Mouse (Mus musculus): ENCODE data around the gene BC100530. TPM values are rescaled to one million over a fixed set of nuclear protein-coding genes. Genes with fewer than 3 reads are reported as not detected.

Gene BC100530
- not detected in 2 replicates for polyA plus RNA-seq (2012; rRNA removed)

DNA sequence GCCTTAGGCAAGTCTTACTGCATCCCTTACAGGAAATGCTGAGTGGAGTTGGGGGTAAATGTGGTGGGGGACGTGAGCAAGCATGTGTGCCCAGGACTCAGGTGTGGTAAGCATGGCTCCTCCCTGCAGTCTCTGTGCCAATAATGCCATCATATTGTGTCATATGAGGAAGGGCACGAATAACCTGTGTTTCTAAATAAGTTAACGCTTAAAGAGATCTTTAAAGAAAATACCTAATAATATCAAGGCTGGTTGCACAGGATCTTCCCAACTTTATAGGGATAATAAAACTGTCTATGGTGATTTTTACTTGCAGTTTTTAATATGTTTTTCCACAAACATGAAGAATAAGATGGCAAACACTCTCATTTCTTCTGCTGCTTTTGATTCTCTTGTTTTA lies at the start of gene BC100530:
BC100530 (minus strand) TSS at position 101 of the 400 bp plus-strand sequence.

DNA sequence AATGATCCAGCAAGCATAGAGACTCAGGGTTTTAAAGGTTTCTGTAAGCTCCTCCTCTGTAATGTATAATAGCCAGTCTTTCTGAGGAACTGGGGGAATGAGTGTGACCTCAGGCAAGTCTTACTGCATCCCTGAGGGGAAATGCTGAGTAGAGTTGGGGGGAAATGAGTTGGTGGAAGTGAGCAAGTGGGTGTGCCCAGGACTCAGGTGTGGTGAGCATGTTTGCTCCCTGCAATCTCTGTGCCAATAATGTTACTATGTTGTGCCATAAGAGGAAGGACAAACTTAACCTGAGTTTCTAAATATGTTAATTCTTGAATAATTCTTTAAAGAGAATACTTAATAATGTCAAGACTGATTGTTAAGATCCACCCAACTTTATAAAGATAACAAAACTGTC lies 40.8 kb upstream of the BC100530 start, which contains the start of gene Stfa2:
Stfa2 (minus strand) TSS at position 101 of the 400 bp plus-strand sequence.

DNA sequence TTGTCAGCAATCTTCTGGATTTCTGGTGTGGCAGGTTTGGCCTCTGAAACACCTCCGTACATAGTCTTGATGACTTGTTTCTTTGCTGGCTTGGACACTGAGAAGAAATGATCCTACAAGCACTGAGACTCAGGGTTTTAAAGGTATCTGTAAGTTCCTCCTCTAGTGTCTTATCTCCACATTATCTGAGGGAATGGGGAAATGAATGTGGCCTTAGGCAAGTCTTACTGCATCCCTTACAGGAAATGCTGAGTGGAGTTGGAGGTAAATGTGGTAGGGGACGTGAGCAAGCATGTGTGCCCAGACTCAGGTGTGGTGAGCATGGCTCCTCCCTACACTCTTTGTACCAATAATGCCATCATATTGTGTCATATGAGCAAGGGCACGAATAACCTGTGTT lies 33.3 kb downstream of the BC100530 start, which contains the start of gene BC117090:
BC117090 (minus strand) TSS at position 101 of the 400 bp plus-strand sequence.

Other genes with a start within 250 kb of the BC100530 start
- gene Csta1, start 236.5 kb downstream of the BC100530 start, polyA plus RNA-seq (2012; rRNA removed): not detected in 2 replicates
- gene Stfa2l1, start 210.9 kb downstream of the BC100530 start, polyA plus RNA-seq (2012; rRNA removed): not detected in 2 replicates
- not detected in 2 replicates for gene Gm5483, start 183.5 kb downstream of the BC100530 start, polyA plus RNA-seq (2012; rRNA removed)
- not detected in 2 replicates for gene Gm5416, start 157.3 kb downstream of the BC100530 start, polyA plus RNA-seq (2012; rRNA removed)
- not detected in 2 replicates for gene 2010005H15Rik, start 146.3 kb downstream of the BC100530 start, polyA plus RNA-seq (2012; rRNA removed)
- gene Stfa1, start 90.8 kb downstream of the BC100530 start, polyA plus RNA-seq (2012; rRNA removed): not detected in 2 replicates
- not detected in 2 replicates for gene BC117090, start 33.4 kb downstream of the BC100530 start, polyA plus RNA-seq (2012; rRNA removed)
- not detected in 2 replicates for gene Stfa2, start 40.7 kb upstream of the BC100530 start, polyA plus RNA-seq (2012; rRNA removed)
- not detected in 2 replicates for gene Stfa3, start 87.6 kb upstream of the BC100530 start, polyA plus RNA-seq (2012; rRNA removed)
- gene Casr, start 194.4 kb upstream of the BC100530 start, polyA plus RNA-seq (2012; rRNA removed): 0.06 and 0.07 TPM in 2 replicates